Mouse (Mus musculus) granulocyte monocyte progenitor cell, adult 5-6 weeks (primary cell): ENCODE measurements at regions not wholly inside any gene's neighbourhood (a gene's known extent, or its start where the extent isn't known, plus 50 kb on each side); places are given as distances from the start of the nearest gene placed in this dataset.

ENCODE experiments used
- ATAC-seq: replicated peaks from 2 replicates; pipeline ENCODE4 v1.8.0; 2016; ENCODE audit warnings: mild to moderate bottlenecking, moderate TSS enrichment, inconsistent platforms; ENCODE audit not compliant: poor library complexity, severe bottlenecking

DNA sequence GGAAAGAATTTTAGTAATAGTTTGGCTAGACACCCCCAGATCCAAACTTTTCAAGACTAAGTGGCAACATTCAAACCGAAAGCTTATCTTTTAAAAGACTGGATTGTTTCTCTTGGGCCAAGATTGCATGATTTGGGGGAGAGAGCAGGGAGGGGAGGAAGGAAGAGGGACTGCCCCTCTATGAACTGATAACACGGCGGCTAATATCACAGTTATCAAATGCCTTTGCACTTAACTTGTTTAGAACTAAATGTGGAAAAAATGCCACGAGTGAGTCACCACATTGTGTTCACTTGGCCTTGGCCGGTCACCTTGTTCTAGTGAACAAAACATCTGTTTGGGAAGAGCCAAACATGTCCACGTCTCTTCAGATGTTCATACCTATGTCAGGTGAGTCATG lies 92.3 kb downstream of the Tes start:
- no peak for ATAC-seq

DNA sequence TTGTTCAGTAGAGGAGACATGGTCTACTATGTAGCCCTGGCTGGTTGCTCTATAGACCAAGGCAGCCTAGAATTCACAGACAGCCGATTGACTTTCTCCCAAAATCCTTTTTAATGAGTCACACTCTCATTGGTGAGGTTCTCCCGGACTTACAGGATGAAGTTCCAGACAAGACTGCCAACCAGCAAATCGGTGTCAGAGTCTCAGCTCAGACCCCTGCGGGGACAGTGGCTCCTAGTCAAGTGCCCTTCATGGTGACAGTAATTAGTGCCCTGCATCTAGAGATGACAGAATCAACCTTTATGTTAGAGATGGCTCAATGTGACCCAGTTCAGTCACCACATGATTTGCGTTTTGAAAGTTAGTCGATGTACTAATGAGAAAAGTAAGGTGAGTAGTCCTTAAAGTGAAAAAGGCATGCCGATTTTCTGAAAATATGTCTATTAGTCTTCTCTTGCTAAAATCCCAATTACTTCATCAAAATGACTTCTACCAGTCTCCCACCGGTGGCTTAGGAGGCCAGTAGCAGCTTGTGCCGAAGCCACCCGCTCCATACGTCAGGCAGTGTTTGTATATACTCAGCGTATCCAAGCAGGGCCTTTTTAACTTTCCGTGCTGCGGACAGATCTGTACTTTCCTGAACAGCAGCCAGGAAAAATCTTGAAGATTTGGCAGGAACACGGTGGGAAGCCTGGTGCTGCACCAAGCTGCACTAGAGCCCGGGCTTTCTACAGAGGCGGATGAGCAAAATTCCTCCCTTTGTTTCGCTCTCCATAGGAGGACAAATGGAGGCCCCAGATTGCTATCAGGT lies 105.2 kb downstream of the Tes start:
- no peak for ATAC-seq

DNA sequence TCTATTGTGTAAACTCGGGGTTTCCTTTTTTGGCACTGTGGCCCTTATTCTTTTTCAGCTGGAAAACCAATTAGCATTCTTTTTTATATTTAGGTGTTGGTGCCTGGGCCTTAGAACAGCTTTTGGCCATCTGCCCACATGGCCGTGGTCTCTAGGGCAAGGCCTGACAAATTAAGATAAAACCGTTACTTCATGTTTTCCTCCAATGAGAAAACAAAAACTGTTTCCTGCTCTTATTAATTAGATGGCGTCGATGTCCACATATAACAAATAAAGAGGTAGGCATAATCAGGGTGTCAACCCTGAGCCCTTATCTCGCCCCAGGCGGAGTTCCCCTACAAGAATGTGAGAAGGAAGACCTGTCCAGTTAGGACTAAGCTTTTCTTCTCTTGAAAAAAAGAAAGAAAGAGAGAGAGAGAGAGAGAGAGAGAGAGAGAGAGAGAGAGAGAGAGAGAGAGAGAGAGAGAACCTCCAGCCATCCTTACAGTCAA lies 105.9 kb downstream of the Tes start:
- no peak for ATAC-seq

DNA sequence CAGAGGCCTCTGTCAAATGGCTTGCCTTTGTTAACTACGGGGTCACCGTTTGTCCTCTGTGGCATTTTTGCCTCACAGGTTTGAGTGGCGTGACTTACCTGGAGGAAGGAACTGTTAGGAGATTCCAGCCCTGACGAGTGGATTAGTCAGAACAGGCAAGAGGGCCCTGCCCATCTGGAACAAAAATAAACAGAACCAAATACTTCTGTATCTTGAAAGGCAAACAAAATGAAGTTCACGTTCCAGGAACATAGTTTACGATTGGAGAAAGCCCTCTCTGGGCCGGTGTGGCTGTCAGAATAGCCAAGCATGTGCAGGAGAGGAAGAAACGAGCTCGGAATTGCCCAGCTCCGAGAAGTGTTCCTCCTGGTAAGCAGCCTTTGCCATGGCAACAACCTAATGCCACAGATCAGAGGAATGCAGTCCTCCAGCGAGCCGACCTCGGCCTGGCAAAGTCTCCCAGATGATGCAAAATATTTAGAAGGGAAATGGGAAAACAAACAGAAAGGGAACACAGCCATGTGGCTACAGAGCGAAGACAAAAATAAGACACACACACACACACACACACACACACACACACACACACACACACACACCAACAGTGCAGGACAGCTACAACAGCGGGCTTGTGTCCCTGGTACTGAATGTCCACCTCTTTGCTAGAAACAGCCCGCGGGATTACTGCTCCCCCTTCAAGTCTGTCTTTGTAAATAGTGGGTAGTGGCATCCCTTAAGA lies 106.5 kb downstream of the Tes start:
- no peak for ATAC-seq

DNA sequence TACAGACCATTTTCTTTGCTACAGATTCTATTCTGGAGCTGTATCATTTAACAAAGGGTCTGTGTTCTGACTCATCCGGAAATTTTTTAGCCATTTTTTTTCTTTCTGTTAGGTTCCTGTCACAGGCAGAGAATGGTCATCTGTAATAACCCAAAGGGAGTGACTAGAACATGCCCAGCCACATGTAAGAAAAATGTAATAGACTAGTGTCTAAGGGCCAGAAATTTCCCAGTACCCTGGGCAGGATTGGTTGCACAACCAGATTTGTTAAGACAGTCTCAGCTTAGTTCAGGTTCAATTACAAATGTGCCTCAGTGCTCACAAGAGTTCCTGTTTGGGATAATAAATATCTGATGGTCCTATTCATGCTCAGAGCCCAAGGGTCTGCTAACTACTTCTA lies 107.1 kb downstream of the Tes start:
- ATAC-seq: no peak

DNA sequence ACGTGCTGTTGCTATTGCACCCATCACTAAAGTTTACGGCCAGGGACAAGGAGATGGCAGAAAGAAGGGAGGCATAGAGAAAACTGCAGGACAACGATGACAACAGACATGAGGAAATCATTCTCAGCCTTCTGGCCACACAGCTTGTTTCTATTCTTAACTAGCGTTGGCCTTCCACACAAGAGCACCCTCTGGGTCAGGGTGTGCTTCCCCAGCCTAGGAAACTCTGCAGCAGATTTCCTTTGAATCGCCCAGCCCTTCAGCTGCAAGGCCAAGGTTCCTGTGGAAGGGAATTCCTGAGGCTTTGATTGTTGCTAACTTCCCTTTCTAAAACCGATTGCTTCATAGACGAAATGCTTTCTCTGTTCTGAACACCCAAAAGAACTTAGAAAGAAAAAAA lies 103.8 kb upstream of the Cav2 start:
- ATAC-seq: no peak

DNA sequence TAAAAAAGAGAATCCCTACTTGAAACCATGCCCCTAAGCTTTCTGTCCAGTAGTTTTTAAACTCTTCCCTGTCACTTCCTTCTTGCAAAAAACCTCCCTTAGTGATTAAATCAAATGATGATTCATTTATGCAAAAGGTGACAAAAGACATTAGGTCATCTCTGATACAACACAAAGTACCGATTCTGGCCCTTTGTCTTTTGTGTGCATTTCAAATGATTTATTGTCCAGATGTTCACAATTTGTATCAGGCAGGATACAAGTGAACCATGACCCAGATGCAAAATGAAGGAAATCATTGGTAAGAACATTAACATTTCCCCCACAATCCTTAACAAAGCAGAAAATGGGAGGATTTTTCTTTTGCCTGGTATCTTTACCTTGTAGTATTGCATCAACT lies 101.5 kb upstream of the Cav2 start:
- ATAC-seq: no peak

DNA sequence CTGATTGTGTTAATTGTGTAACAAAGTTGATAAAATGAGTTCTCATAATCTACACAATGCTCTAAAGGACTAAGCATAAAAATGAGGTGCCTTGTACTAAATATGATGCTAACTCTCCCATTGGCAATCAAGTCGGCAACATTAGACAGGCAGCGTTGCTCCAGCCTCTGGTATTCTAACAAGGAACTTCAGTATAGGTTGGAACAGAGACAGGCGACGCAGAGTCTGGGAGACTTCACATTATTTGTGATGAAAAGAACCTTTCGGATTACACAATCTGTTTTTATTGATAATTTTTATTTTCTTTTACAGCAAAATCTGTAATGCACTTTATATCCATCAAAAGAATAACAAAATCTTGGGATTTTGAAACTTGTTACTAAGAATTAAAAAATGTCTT lies 94.4 kb upstream of the Cav2 start:
- no peak for ATAC-seq

DNA sequence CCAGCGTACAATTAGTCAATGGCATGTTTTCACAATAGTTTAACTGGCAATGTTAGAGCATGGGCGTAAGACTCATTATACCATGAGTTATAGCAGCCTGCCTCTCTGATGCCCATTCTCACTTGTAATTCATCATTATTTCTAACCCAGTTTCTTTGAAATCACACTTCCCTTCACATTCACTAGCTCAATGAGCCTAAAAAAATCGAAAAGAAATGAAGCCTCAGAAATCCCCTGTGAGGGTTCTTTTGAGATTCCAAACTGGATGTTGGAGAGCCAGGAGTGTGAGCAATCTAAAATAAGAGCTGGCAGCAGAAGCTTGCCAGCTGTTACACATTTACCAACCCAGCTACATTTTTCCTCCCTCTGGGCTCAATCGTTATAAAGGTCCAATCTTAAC lies 93.9 kb upstream of the Cav2 start:
- ATAC-seq: no peak

DNA sequence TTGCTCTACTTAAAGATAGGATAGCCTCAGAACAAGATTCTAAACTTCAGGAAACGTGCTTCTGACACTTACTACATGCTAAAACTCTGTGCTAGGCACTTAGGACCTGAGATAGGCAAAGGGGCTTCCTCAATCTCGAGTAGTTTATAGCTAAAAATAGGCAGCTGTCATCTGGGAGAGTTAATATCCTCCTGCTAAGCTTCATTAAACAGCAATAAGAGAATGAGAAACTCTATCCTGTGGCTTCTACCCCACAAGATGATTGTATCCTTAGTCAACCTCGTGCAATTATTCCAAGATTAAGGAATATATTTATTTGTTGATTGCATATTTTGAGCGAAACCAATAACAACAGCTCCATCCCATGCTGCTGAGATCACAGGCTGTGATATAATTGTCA lies 85.4 kb upstream of the Cav2 start:
- ATAC-seq: no peak

DNA sequence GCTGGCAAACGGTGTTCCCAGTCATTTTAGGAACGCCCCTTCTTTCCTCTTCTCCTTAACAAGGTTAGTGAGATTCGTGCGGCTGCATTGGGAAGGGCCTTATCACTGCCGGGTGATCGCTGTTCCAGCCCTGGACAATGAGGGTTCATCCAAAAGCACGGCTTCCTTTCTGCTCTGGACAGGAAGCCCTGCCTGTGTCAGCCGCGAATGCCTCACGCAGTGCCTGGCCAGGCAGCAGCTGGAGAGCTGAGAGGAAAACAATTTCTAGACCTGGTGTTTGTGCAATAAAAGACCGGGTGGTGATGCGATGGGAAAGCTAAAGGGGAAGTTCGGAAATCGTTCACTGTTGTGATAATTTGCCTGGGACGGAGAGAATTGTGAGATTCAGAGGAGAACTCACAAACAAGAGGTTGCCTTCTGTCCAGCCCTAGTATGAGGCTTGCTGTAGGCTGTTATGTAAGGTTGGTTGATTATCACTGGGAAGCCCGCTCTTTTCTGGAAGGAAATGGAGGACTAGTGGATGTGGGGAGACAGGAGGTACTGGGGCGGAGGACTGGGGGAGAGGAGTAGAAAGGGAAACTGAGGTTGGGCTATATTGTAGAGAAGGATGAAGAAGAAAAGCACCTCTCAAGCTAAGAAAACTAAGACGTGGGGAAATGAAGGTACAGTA lies 83.1 kb upstream of the Cav2 start:
- ATAC-seq: peak; percentile 95

DNA sequence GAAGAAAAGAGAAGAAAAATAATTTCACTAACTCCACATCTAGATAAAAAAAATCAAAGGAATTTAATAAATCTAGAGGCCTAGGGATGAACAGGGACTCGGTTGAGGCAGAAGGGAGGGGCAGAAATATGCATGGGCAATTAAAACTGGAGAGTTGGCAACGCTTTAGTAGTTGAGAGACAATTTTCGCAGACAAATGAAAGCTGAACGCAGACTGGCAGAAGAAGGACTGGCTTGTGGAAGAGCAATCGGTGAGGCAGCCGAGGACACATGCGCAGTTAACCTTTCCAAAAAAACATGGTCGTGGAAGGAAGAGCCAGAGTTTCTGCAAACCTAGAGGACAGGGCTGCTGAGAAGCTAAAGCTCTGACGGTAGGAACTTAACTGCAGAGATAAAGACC lies 82.1 kb upstream of the Cav2 start:
- ATAC-seq: no peak

DNA sequence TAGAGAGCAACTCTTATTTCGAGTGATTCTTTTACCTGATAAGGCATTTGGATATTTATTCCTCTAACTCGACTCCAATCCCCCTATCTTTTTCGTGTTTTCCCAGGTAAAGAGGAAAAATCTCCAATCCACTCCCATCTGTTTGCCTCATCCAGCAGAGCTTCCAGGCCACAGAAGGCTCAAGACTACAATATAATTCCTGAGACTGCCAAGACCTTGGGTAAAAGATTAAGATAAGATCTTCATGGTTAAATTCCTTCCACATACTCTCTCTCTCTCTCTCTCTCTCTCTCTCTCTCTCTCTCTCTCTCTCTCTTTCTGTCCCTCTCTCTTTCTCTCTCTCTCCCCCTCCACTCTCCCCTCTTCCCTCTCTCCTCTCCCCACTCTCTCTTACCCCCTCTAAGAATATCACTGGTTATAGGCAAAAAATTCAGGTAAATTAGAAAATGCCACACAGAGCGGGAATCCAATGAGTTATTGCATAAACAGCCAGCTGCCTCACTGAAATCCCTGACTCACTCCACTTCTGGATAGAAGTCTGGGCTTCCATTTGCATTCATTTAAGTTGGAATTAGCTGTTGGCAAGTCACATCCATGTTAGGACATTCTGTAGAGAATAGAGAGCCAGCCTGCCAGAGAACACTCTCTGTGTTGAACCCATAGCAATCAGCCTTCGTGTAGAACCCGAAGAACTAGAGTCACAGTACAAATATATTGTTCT lies 78.9 kb upstream of the Cav2 start:
- ATAC-seq: no peak

DNA sequence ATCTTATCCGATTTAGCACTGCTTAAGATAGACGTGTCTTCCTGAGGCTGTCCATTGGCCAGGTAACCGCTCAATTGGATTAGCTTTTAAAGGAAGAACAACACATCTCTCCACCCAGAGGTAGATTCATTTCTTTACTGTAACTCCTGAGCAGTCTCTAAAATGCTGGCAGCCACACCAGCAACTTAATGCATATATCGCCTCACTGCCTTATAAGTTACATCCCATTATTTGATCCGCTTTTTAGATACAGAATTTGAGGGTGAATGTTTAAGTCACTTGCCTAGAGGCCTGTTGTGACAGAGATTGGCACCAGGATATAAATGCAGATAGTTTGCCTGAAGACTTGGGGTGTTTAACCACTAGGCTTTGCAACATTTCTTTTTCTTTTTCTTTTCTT lies 77.7 kb upstream of the Cav2 start:
- no peak for ATAC-seq

DNA sequence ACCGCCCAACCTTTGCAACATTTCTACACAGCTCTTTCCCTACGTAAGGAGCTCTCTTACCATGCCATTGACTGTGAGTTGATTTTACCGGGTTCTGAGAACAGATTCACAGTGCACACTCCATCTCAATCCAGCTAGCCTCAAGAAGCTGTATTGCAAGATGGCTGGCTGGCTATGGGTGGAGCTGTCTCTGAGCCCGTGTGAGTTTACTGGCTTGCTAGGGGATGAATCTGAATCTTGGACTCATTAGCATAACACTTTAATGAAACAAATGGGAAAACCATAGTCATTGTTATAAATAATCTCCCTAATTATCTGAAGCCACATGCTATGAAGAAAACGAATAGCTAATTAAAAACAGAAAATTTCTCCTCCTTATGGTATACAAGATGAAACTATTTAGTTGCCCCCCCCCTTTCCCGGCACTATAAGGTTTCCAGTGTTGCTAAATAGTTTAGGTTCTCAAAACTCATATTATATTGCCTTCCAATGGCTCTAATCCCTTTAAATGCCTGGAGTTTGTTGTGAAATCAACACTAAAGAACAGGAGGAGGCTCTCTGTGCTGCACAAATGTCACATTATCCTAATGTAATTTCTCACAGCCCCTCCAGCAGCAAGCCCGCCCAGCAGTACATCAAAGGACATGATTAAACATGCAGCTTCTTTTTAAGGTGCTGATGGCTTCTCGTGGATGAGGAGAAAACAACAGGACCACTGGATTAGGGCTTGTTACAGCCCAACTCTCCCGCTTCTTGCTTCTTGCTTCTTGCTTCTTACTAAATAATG lies 76.9 kb upstream of the Cav2 start:
- ATAC-seq: no peak

DNA sequence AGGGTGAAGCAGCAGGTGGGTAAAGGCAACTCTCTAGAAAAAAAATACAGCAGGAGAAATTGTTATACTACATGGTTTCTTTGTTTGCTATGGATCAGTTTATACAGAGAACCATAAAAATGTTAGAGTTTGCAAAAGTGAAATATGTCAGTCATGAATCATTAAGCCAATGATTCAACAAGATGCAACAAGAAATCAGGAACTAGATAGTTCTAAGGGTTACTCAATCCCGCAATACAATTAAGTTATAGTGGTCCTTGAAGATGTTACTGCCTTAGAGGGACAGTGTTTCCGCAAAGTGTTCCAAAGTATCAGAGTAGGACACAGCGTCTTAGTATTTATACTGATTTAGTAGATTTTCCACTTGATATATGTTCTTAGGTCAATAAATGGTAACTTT lies 74.1 kb upstream of the Cav2 start:
- ATAC-seq: no peak

DNA sequence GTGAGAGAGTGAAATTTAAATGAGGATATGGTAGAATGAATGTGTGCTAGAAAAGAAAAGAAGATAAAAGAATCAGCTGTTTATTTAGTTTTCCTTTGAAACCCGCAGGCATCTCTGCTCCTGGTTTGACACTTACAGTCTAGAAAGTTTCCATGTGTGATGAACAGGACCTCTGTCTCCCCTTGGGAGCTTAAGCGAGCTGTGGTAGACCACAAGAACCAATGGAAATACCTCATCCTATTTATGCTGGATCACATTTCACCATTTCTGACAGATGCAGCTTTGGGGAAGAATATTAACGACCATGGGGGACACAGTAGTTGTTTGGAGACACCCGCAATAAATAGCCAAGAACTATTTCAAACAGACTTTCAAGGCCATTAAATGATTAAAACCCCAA lies 71.2 kb upstream of the Cav2 start:
- ATAC-seq: no peak

DNA sequence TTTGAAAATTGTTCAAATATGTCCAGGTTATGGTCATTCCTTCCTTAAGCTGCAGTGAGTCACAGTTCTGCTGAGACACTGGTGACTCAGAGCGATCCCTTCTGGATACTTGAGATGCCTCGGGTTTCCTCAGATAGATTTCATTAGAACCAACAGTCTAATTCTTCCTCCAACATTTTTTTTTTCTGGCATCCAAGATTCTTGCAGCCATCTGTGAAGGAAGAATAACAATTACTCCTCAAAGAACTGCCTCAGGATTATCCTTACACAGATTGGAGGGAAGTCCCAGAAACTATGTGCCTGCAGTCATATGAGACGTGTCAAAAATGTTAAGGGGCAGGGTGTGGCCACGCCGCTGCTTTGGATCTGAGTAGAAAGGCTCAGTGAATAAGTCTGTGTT lies 69.6 kb upstream of the Cav2 start:
- ATAC-seq: no peak

DNA sequence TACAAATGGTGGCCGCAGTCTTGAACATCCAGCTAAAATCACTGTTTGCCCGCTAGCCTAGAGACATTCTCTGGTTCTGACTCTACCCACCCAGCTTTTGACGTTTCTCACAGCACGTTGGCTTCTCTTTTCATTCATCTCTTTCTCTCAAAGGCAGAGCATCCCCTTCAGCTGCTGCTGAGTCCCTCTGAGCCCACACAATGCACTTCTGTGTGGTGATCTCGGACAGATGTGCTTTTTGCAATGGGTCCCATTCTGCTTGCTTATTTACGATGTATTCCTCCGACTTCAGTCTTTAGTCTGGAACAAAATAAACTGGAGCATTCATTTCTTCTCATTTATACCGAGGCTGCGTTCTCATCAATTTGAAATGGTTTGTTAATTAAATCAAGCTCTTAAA lies 66.2 kb upstream of the Cav2 start:
- ATAC-seq: no peak

DNA sequence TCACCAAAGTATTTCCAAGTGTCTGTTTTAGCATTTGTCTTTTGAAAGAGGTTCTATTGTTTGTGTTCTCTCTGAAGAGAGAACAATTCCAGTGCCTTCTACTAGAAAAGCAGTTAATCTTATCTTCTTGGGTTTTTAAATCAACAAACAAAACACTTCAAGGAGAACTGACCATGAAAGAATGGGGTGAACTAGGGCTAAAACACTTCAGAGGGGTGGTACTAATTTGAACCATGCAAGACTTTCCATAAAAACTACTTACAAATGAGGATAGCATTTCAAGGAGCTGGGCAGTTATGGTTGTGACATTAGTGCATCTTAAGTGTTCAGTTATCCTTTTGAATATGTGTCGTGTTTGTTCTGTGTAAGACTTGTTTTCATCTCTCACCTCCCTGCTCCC lies 64.5 kb upstream of the Cav2 start:
- ATAC-seq: no peak
